Mouse (Mus musculus): ENCODE results near the gene Gtf3c2. TPM values are rescaled to one million over a fixed set of nuclear protein-coding genes. Genes with fewer than 3 reads are reported as not detected.

Gtf3c2 gene
- total and polyA plus RNA-seq, 3 experiments = 22.8 to 96.9 (median 49.4) TPM

DNA sequence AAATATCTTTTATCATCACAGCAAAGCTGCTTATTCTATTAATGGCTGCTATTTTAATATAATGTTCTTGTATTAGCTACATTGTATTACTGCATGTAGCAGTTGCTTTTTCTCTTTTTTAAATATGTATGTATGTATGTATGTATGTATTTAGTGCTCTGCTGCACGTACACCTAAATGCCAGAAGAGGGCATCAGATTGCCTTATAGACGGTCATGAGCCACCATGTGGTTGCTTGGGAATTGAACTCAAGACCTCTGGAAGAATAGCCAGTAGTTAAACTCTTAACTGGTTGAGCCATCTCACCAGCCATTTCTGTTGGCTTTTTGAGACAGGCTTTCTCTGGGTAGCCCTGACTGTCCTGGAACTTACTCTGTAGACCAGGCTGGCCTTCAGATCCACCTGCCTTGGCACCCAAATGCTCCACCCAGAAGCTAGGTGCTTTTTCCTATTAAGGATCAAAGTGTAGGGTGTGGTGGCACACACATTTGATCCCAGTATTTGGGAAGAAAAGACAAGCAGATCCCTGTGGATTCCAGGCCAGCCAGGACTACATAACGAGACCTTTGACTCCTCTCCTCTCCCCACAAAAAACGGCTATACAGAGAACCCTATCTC, 8.4 kb upstream of the Gtf3c2 start:
- peaks cover 39 to 46% of the 10 kb centered on the region in 2 experiments for H3K36me3 ChIP-seq (replicated peaks in 1 of 2; ENCODE audit: control insufficient read depth in 1 of 2, insufficient read depth in 1 of 2, low read length in 1 of 2)
- H3K27ac ChIP-seq (ENCODE audit: insufficient read depth, low read depth) = no peak overlapping the region
- no peaks in the 10 kb centered on the region for H3K27me3 ChIP-seq (replicated peaks)
- DNase-seq (ENCODE audit: extremely low read depth) = peak; percentile 52
- no peaks in the 10 kb centered on the region for H3K9me3 ChIP-seq (replicated peaks; ENCODE audit: low read length)
- TF ChIP-seq BHLHE40 (IDR thresholded peaks at IDR 0.05; ENCODE audit: low read depth, low read length) = no peak
- TF ChIP-seq MEF2A (IDR thresholded peaks at IDR 0.05; ENCODE audit: borderline replicate concordance, low read depth, low read length) = no peak
- TF ChIP-seq NRF1 (IDR thresholded peaks at IDR 0.05; ENCODE audit: low read depth, low read length) = no peak
- TF ChIP-seq POLR2A (IDR thresholded peaks at IDR 0.05; ENCODE audit: low read depth, low read length) = no peak
- TF ChIP-seq MAFK (IDR thresholded peaks at IDR 0.05; ENCODE audit: insufficient replicate concordance, low read length) = no peak
- TF ChIP-seq SIN3A (IDR thresholded peaks at IDR 0.05; ENCODE audit: low read length) = no peak
- no peak for TF ChIP-seq HCFC1 (IDR thresholded peaks at IDR 0.05; ENCODE audit: low read depth, low read length)
- no peak for TF ChIP-seq UBTF (IDR thresholded peaks at IDR 0.05; ENCODE audit: low read depth, low read length)
- no peak for TF ChIP-seq IRF4 (IDR thresholded peaks at IDR 0.05; ENCODE audit: low read depth, low read length)
- TF ChIP-seq ELF1 (IDR thresholded peaks at IDR 0.05; ENCODE audit: low read depth, low read length) = no peak
- no peak for TF ChIP-seq CHD2 (IDR thresholded peaks at IDR 0.05; ENCODE audit: low read length)
- no peak for TF ChIP-seq E2F4 (IDR thresholded peaks at IDR 0.05; ENCODE audit: insufficient replicate concordance, low read depth, low read length)
- no peak for TF ChIP-seq EP300 (IDR thresholded peaks at IDR 0.05; ENCODE audit: low read length)
- no peak for TF ChIP-seq ZMIZ1 (IDR thresholded peaks at IDR 0.05; ENCODE audit: low read depth, low read length)
- TF ChIP-seq JUN (IDR thresholded peaks at IDR 0.05; ENCODE audit: insufficient read depth, low read depth, low read length) = no peak
- TF ChIP-seq MYC (IDR thresholded peaks at IDR 0.05; ENCODE audit: low read depth, low read length) = peak; percentile 90
- peak; percentile 25; the same call in 1 of the 2 replicates for TF ChIP-seq NELFE (IDR thresholded peaks at IDR 0.05; ENCODE audit: low read depth, low read length)
- TF ChIP-seq CTCF (conservative IDR thresholded peaks at IDR 0.05 in 1 of 2, IDR thresholded peaks at IDR 0.05 in 1 of 2; ENCODE audit: low read depth in 2 of 2, low read length in 2 of 2) = peak in 1 of 2 experiments; percentile 92; a peak in 3 of 4 replicates
- no peak for TF ChIP-seq CHD1 (IDR thresholded peaks at IDR 0.05; ENCODE audit: low read depth, low read length)
- TF ChIP-seq USF2 (conservative IDR thresholded peaks at IDR 0.05; ENCODE audit: low read depth, low read length) = no peak
- no peak for TF ChIP-seq PAX5 (IDR thresholded peaks at IDR 0.05; ENCODE audit: low read length)
- TF ChIP-seq USF1 (IDR thresholded peaks at IDR 0.05; ENCODE audit: low read depth, low read length) = no peak
- TF ChIP-seq TCF12 (IDR thresholded peaks at IDR 0.05; ENCODE audit: low read depth, low read length) = no peak
- TF ChIP-seq JUND (conservative IDR thresholded peaks at IDR 0.05; ENCODE audit: low read depth, low read length) = no peak
- TF ChIP-seq MAZ (IDR thresholded peaks at IDR 0.05; ENCODE audit: low read depth, low read length) = no peak
- no peak for TF ChIP-seq POLR2AphosphoS2 (IDR thresholded peaks at IDR 0.05; ENCODE audit: low read depth, low read length)
- no peak; the same call in 1 of the 2 replicates for TF ChIP-seq ZC3H11A (IDR thresholded peaks at IDR 0.05; ENCODE audit: low read depth, low read length)
- TF ChIP-seq RAD21 (IDR thresholded peaks at IDR 0.05; ENCODE audit: low read depth, low read length) = peak; percentile 52
- TF ChIP-seq SMC3 (IDR thresholded peaks at IDR 0.05; ENCODE audit: low read depth, low read length) = peak; percentile 58
- no peak for TF ChIP-seq MAX (IDR thresholded peaks at IDR 0.05; ENCODE audit: low read length)
- no peak for TF ChIP-seq KAT2A (IDR thresholded peaks at IDR 0.05; ENCODE audit: insufficient replicate concordance, low read length)
- TF ChIP-seq GABPA (IDR thresholded peaks at IDR 0.05; ENCODE audit: insufficient replicate concordance, low read depth, low read length) = no peak
- peaks cover 12% of the 10 kb centered on the region for H3K79me2 ChIP-seq (replicated peaks; ENCODE audit: control insufficient read depth, extremely low read depth, insufficient read depth, poor library complexity, severe bottlenecking)
- in situ Hi-C loops (cut with MboI; ENCODE audit: low pct_ligation_motif_present, low pct_unique_long_range_greater_than_20kb, low sequenced_read_pairs) (no loop called here), dilution Hi-C loops (cut with MboI; ENCODE audit: extremely low pct_ligation_motif_present, extremely low pct_unique_long_range_greater_than_20kb, low sequenced_read_pairs) (no loop called here)
- peaks cover 0 to 14% of the 10 kb centered on the region in 2 experiments; a peak in 2 of 4 replicates for H3K4me1 ChIP-seq (ENCODE audit: control insufficient read depth in 1 of 2, insufficient read depth in 2 of 2)
- H3K4me2 ChIP-seq (ENCODE audit: insufficient read depth, low read depth, poor library complexity, severe bottlenecking) = no peak overlapping the region
- H3K4me3 ChIP-seq (replicated peaks in 1 of 3; ENCODE audit: low read depth in 2 of 3, low read length in 2 of 3, poor library complexity in 1 of 3) = no peak overlapping the region
- no peak overlapping the region for H3K9ac ChIP-seq (ENCODE audit: insufficient read depth, low read depth)

All from CH12.LX (cell line).